Comparison of ENCODE assay signal across 18 mouse cellular contexts in genomic region chr9:61855686-61856085, GRCm38 (mm10). TPM values are rescaled to one million over a fixed set of nuclear protein-coding genes. Genes with fewer than 3 reads are reported as not detected.
DNase-seq lines count a peak whose midpoint lies in the region; ATAC-seq and TF ChIP-seq lines count a peak whose summit lies in the region.
"Had no signal": no experiment of that assay in that cellular context is flagged by ENCODE, and none has a peak within 500 bp of the region (broad histone marks: within the 10 kb centered on the region; RNA-seq: fewer than 3 reads in every experiment).

No protein-coding gene starts in this region.

- TF ChIP-seq CTCF in kidney, postnatal 0 days (IDR thresholded peaks at IDR 0.05; ENCODE audit: low read depth) = no peak

- DNase-seq in kidney, postnatal 0 days (ENCODE audit: low spot score) = peak; percentile 20
- no peak for DNase-seq in kidney, adult 8-10 months
- DNase-seq in brain, adult 2 months (ENCODE audit: low read depth, low spot score) = peak; percentile 22
- no peak for DNase-seq in adrenal gland, postnatal 25 days
- DNase-seq: adrenal gland, adult 8-10 months; gastrocnemius, postnatal 36 days; liver; lung, adult 18-20 months; thymus, adult 18-20 months had no signal

- H3K36me3 ChIP-seq in forebrain, embryonic 15.5 days = no peaks in the 10 kb centered on the region
- no peaks in the 10 kb centered on the region for H3K36me3 ChIP-seq in forebrain, embryonic 12.5 days (replicated peaks)
- no peaks in the 10 kb centered on the region for H3K36me3 ChIP-seq in kidney, postnatal 0 days (ENCODE audit: insufficient read depth, low read length)
- H3K36me3 ChIP-seq in heart, embryonic 14.5 days (ENCODE audit: control insufficient read depth, insufficient read depth, low read length) = no peaks in the 10 kb centered on the region
- H3K36me3 ChIP-seq: embryonic facial prominence, embryonic 13.5 days; hindbrain, embryonic 10.5 days; kidney, embryonic 15.5 days had no signal

- peaks cover 23% of the 10 kb centered on the region for H3K4me1 ChIP-seq in forebrain, embryonic 15.5 days
- H3K4me1 ChIP-seq in forebrain, embryonic 12.5 days = peaks cover 4% of the 10 kb centered on the region; the same call in 1 of the 2 replicates
- H3K4me1 ChIP-seq in kidney, postnatal 0 days (replicated peaks; ENCODE audit: insufficient read depth, low read length) = no peaks in the 10 kb centered on the region
- H3K4me1 ChIP-seq in heart, embryonic 14.5 days (ENCODE audit: control insufficient read depth in 2 of 2, insufficient read depth in 2 of 2, low read length in 2 of 2) = peaks cover 3 to 5% of the 10 kb centered on the region in 2 experiments; a peak in 1 of 4 replicates

- H3K27ac ChIP-seq in forebrain, embryonic 15.5 days (replicated peaks) = no peak overlapping the region
- no peak overlapping the region for H3K27ac ChIP-seq in forebrain, embryonic 12.5 days
- no peak overlapping the region for H3K27ac ChIP-seq in kidney, postnatal 0 days
- no peak overlapping the region for H3K27ac ChIP-seq in heart, embryonic 14.5 days (replicated peaks in 1 of 2; ENCODE audit: control insufficient read depth in 1 of 2, insufficient read depth in 1 of 2, low read depth in 2 of 2, low read length in 2 of 2)
- H3K27ac ChIP-seq: embryonic facial prominence, embryonic 13.5 days; hindbrain, embryonic 10.5 days; kidney, embryonic 15.5 days; layer of hippocampus, adult 2 months; macrophage had no signal

- no peaks in the 10 kb centered on the region for H3K9me3 ChIP-seq in forebrain, embryonic 15.5 days
- H3K9me3 ChIP-seq in forebrain, embryonic 12.5 days = no peaks in the 10 kb centered on the region
- no peaks in the 10 kb centered on the region for H3K9me3 ChIP-seq in kidney, postnatal 0 days (replicated peaks; ENCODE audit: low read length)
- H3K9me3 ChIP-seq in heart, embryonic 14.5 days (ENCODE audit: control insufficient read depth, low read length) = no peaks in the 10 kb centered on the region
- H3K9me3 ChIP-seq: embryonic facial prominence, embryonic 13.5 days; hindbrain, embryonic 10.5 days; kidney, embryonic 15.5 days had no signal

- no peak overlapping the region for H3K4me2 ChIP-seq in forebrain, embryonic 15.5 days (replicated peaks)
- no peak overlapping the region for H3K4me2 ChIP-seq in forebrain, embryonic 12.5 days
- H3K4me2 ChIP-seq in kidney, postnatal 0 days (ENCODE audit: low read length) = no peak overlapping the region
- H3K4me2 ChIP-seq in heart, embryonic 14.5 days (ENCODE audit: low read length) = peak overlapping the region; percentile 18; the same call in 1 of the 2 replicates
- H3K4me2 ChIP-seq: embryonic facial prominence, embryonic 13.5 days; kidney, embryonic 15.5 days had no signal

- no peak overlapping the region for H3K4me3 ChIP-seq in forebrain, embryonic 15.5 days
- H3K4me3 ChIP-seq in forebrain, embryonic 12.5 days (replicated peaks) = no peak overlapping the region
- H3K4me3 ChIP-seq in kidney, postnatal 0 days (replicated peaks; ENCODE audit: low read depth, low read length) = no peak overlapping the region
- no peak overlapping the region for H3K4me3 ChIP-seq in heart, embryonic 14.5 days (ENCODE audit: control insufficient read depth in 1 of 2, insufficient read depth in 1 of 2, low read depth in 1 of 2, low read length in 2 of 2)
- H3K4me3 ChIP-seq: embryonic facial prominence, embryonic 13.5 days; hindbrain, embryonic 10.5 days; kidney, embryonic 15.5 days; layer of hippocampus, adult 2 months had no signal

- no peak overlapping the region for H3K9ac ChIP-seq in forebrain, embryonic 15.5 days (replicated peaks)
- H3K9ac ChIP-seq in forebrain, embryonic 12.5 days = no peak overlapping the region
- no peak overlapping the region for H3K9ac ChIP-seq in kidney, postnatal 0 days (ENCODE audit: low read depth, low read length)
- H3K9ac ChIP-seq in heart, embryonic 14.5 days (ENCODE audit: low read length) = no peak overlapping the region
- H3K9ac ChIP-seq: embryonic facial prominence, embryonic 13.5 days; kidney, embryonic 15.5 days had no signal

- H3K27me3 ChIP-seq in forebrain, embryonic 15.5 days = no peaks in the 10 kb centered on the region
- H3K27me3 ChIP-seq in forebrain, embryonic 12.5 days = peaks cover 25% of the 10 kb centered on the region
- no peaks in the 10 kb centered on the region for H3K27me3 ChIP-seq in kidney, postnatal 0 days (ENCODE audit: insufficient read depth, low read length)
- H3K27me3 ChIP-seq in heart, embryonic 14.5 days (ENCODE audit: control insufficient read depth, insufficient read depth, low read length) = peaks cover 7% of the 10 kb centered on the region; the same call in 1 of the 2 replicates

- ATAC-seq in forebrain, embryonic 15.5 days (replicated peaks) = 0 out of 2 replicates have a peak, but pooled peaks have one; percentile 48
- ATAC-seq in forebrain, embryonic 12.5 days (ENCODE audit: low FRiP score) = no peak
- no peak for ATAC-seq in kidney, postnatal 0 days (replicated peaks; ENCODE audit: low FRiP score, low read depth)
- no peak for ATAC-seq in heart, embryonic 14.5 days (ENCODE audit: insufficient number of reproducible peaks, insufficient read depth, low FRiP score, low read depth)
- ATAC-seq: midbrain, embryonic 16.5 days had no signal

- 46% methylated on average over 11 of the region's 11 CpGs for WGBS in forebrain, embryonic 15.5 days
- WGBS in forebrain, embryonic 12.5 days = 82% methylated on average over 11 of the region's 11 CpGs
- WGBS in kidney, postnatal 0 days = 23% methylated on average over 11 of the region's 11 CpGs
- 40% methylated on average over 11 of the region's 11 CpGs for WGBS in heart, embryonic 14.5 days

RNA-seq across cellular contexts. Expression of gene Rplp1, which starts 58.7 kb away (rescaled TPM):
- polyA plus RNA-seq in forebrain, embryonic 15.5 days (2015; fragmentation: Nextera tagmentation; extraction: Ambion mirVana) = 859 and 881 TPM in 2 replicates
- 758 and 840 TPM in 2 replicates for polyA plus RNA-seq in forebrain, embryonic 12.5 days (2016; fragmentation: Nextera tagmentation; extraction: Ambion mirVana)
- 1,461 and 1,709 TPM in 2 replicates for polyA plus RNA-seq in kidney, postnatal 0 days (2015; fragmentation: Nextera tagmentation; extraction: Ambion mirVana)
- 1,046 and 1,160 TPM in 2 replicates for polyA plus RNA-seq in heart, embryonic 14.5 days (2014; fragmentation: Nextera tagmentation; extraction: Ambion mirVana)
- 1,828 and 1,881 TPM in 2 replicates for total RNA-seq in adrenal gland, postnatal 25 days (2021)

Comparison
In these comparisons a context has a peak if more than half of its experiments do, and no peak if none do; other contexts are left out.
1. DNase-seq: peak in kidney, postnatal 0 days (single experiment) and brain, adult 2 months (single experiment); none in kidney, adult 8-10 months (0 of 2) and adrenal gland, postnatal 25 days (single experiment).